Mouse (Mus musculus) testis, adult 2 months (tissue): ENCODE measurements around the gene Tprg.

Experiments used
- CTCF ChIP-seq: fragments of 200-500 bp; IDR thresholded peaks from 2 replicates; pipeline ENCODE4 v1.5.1; 2012; ENCODE audit warnings: low read depth, mild to moderate bottlenecking, inconsistent platforms, low read length, moderate library complexity; ENCODE audit not compliant: control insufficient read depth, insufficient read depth, insufficient replicate concordance
- POLR2A ChIP-seq: fragments of 200-500 bp; IDR thresholded peaks from 2 replicates; pipeline ENCODE4 v1.6.1; 2012; ENCODE audit warnings: low read depth, mild to moderate bottlenecking, inconsistent platforms, low read length, moderate library complexity; ENCODE audit not compliant: control insufficient read depth

GRCm38 (mm10) chr16:25424001-25424400 lies 137.4 kb downstream of the Tprg start:
- TF ChIP-seq POLR2A (no peak), CTCF (no peak)
